9 mouse cellular contexts compared by ENCODE assay signal in genomic region chr2:28592809-28593208, GRCm38 (mm10). TPM values are rescaled to one million over a fixed set of nuclear protein-coding genes. Genes with fewer than 3 reads are reported as not detected.
DNase-seq lines count a peak whose midpoint lies in the region; ATAC-seq and TF ChIP-seq lines count a peak whose summit lies in the region.
"Had no signal": no experiment of that assay in that cellular context is flagged by ENCODE, and none has a peak within 500 bp of the region (broad histone marks: within the 10 kb centered on the region; RNA-seq: fewer than 3 reads in every experiment).

No protein-coding gene starts in this region.

- peaks cover 37% of the 10 kb centered on the region for H3K4me1 ChIP-seq in bone marrow macrophage, adult 2 months (ENCODE audit: control insufficient read depth, insufficient read depth, low read length)
- no peaks in the 10 kb centered on the region for H3K4me1 ChIP-seq in forebrain, embryonic 14.5 days (ENCODE audit: control insufficient read depth, insufficient read depth, low read length)
- H3K4me1 ChIP-seq in spleen, adult 2 months (ENCODE audit: control insufficient read depth, insufficient read depth, insufficient read length): no peaks in the 10 kb centered on the region

- H3K4me2 ChIP-seq in forebrain, embryonic 14.5 days (ENCODE audit: low read length): 0 out of 2 replicates have a peak overlapping the region, but pooled peaks have one; percentile 4

- intact Hi-C loops in left cerebral cortex, postnatal 25 days (cut with DNase I): loop anchor here (2.0 kb wide), 1 partner anchor 30 kb away; no protein-coding TSS in a partner anchor

- H3K27ac ChIP-seq in bone marrow macrophage, adult 2 months (ENCODE audit: insufficient read depth, low read depth, low read length): no peak overlapping the region
- no peak overlapping the region for H3K27ac ChIP-seq in forebrain, embryonic 14.5 days (ENCODE audit: low read depth, low read length)
- H3K27ac ChIP-seq in spleen, adult 2 months (ENCODE audit: insufficient read depth, low read length): no peak overlapping the region

- no peak for ATAC-seq in forebrain, embryonic 14.5 days

- no peaks in the 10 kb centered on the region for H3K36me3 ChIP-seq in forebrain, embryonic 14.5 days (ENCODE audit: control insufficient read depth, insufficient read depth, low read length)
- no peaks in the 10 kb centered on the region for H3K36me3 ChIP-seq in spleen, adult 2 months (ENCODE audit: control insufficient read depth, insufficient read depth, low read length)

- peak; percentile 98 for TF ChIP-seq CTCF in bone marrow macrophage, adult 2 months (IDR thresholded peaks at IDR 0.05; ENCODE audit: low read depth, low read length)
- peak; percentile 90; the same call in 1 of the 2 replicates for TF ChIP-seq CTCF in spleen, adult 2 months (IDR thresholded peaks at IDR 0.05; ENCODE audit: extremely low read depth, insufficient read depth, insufficient read length, insufficient replicate concordance)

- 10% methylated on average over 15 of the region's 15 CpGs for WGBS in forebrain, embryonic 14.5 days
- 9% methylated on average over 15 of the region's 15 CpGs for WGBS in spleen, adult 2 months

- H3K9me3 ChIP-seq in forebrain, embryonic 14.5 days (replicated peaks; ENCODE audit: control insufficient read depth, low read length): 0 out of 2 replicates have a peak, but pooled peaks cover 2% of the 10 kb centered on the region

- no peak for TF ChIP-seq POLR2A in bone marrow macrophage, adult 2 months (IDR thresholded peaks at IDR 0.05; ENCODE audit: borderline replicate concordance, low read depth, low read length)
- TF ChIP-seq POLR2A in spleen, adult 2 months (IDR thresholded peaks at IDR 0.05; ENCODE audit: low read depth, low read length): no peak

- no peak overlapping the region for H3K4me3 ChIP-seq in bone marrow macrophage, adult 2 months (ENCODE audit: insufficient read depth, low read length)
- H3K4me3 ChIP-seq in forebrain, embryonic 14.5 days (ENCODE audit: low read depth, low read length): no peak overlapping the region
- H3K4me3 ChIP-seq in spleen, adult 2 months (ENCODE audit: extremely low read depth, insufficient read depth, insufficient read length): no peak overlapping the region

- DNase-seq in urinary bladder, adult 18-20 months (ENCODE audit: low spot score in 2 of 2): peak; percentile 23 to 24
- no peak for DNase-seq in urinary bladder, adult 2 months (ENCODE audit: low spot score)
- DNase-seq in forebrain, embryonic 14.5 days (ENCODE audit: low spot score): peak; percentile 56
- DNase-seq in kidney, adult 8-10 months: peak; percentile 39 to 72
- DNase-seq in lung, postnatal 14 days: peak; percentile 78
- peak; percentile 35 to 70 for DNase-seq in spleen, adult 2 months (ENCODE audit: low read depth in 1 of 2, low spot score in 2 of 2)
- DNase-seq in left cerebral cortex, postnatal 25 days (ENCODE audit: low spot score in 2 of 2): no peak

- H3K9ac ChIP-seq in forebrain, embryonic 14.5 days (ENCODE audit: low read length): no peak overlapping the region

- no peaks in the 10 kb centered on the region for H3K27me3 ChIP-seq in forebrain, embryonic 14.5 days (replicated peaks; ENCODE audit: control insufficient read depth, insufficient read depth, low read length)
- H3K27me3 ChIP-seq in spleen, adult 2 months (ENCODE audit: control insufficient read depth, insufficient read depth, low read length): no peaks in the 10 kb centered on the region

RNA-seq across cellular contexts. Expression of gene Gtf3c5, which starts 9.3 kb away (rescaled TPM):
- polyA plus RNA-seq in urinary bladder, adult 2 months (2012; rRNA removed): 21.3 and 21.7 TPM in 2 replicates
- 11.3 and 12.9 TPM in 2 replicates for polyA plus RNA-seq in bone marrow macrophage, adult 2 months (2012; ENCODE audit: insufficient read depth, insufficient read length, missing spikeins)
- polyA plus RNA-seq in forebrain, embryonic 14.5 days (2014; fragmentation: Nextera tagmentation; extraction: Ambion mirVana): 20.5 and 28.6 TPM in 2 replicates
- 13.3 and 15.4 TPM in 2 replicates for polyA plus RNA-seq in spleen, adult 2 months (2012; rRNA removed)
- total RNA-seq in left cerebral cortex, postnatal 25 days (2021): 10 to 100 TPM; 16.5 to 17.8 TPM

RNA-seq across cellular contexts. Expression of gene Gfi1b, which starts 29.0 kb away (rescaled TPM):
- 0.10 and 0.16 TPM in 2 replicates for polyA plus RNA-seq in urinary bladder, adult 2 months (2012; rRNA removed)
- polyA plus RNA-seq in bone marrow macrophage, adult 2 months (2012; ENCODE audit: insufficient read depth, insufficient read length, missing spikeins): 0.55 TPM in 1 of 2 replicates, not detected in the other
- 0.12 TPM in 1 of 2 replicates, not detected in the other for polyA plus RNA-seq in forebrain, embryonic 14.5 days (2014; fragmentation: Nextera tagmentation; extraction: Ambion mirVana)
- polyA plus RNA-seq in spleen, adult 2 months (2012; rRNA removed): 22.1 and 31.1 TPM in 2 replicates
- not detected for total RNA-seq in left cerebral cortex, postnatal 25 days (2021)

RNA-seq across cellular contexts. Expression of gene Cel, which starts 29.6 kb away (rescaled TPM):
- polyA plus RNA-seq in urinary bladder, adult 2 months (2012; rRNA removed): 0.07 and 0.44 TPM in 2 replicates
- polyA plus RNA-seq in bone marrow macrophage, adult 2 months (2012; ENCODE audit: insufficient read depth, insufficient read length, missing spikeins): not detected in 2 replicates
- not detected in 2 replicates for polyA plus RNA-seq in forebrain, embryonic 14.5 days (2014; fragmentation: Nextera tagmentation; extraction: Ambion mirVana)
- 1,405 and 1,688 TPM in 2 replicates for polyA plus RNA-seq in spleen, adult 2 months (2012; rRNA removed)
- total RNA-seq in left cerebral cortex, postnatal 25 days (2021): not detected
- total RNA-seq: gastrocnemius, postnatal 4 days had no signal

RNA-seq across cellular contexts. Expression of gene Tsc1, which starts 48.2 kb away (rescaled TPM):
- 11.3 and 13.6 TPM in 2 replicates for polyA plus RNA-seq in urinary bladder, adult 2 months (2012; rRNA removed)
- 19.0 and 21.4 TPM in 2 replicates for polyA plus RNA-seq in bone marrow macrophage, adult 2 months (2012; ENCODE audit: insufficient read depth, insufficient read length, missing spikeins)
- polyA plus RNA-seq in forebrain, embryonic 14.5 days (2014; fragmentation: Nextera tagmentation; extraction: Ambion mirVana): 17.7 and 25.5 TPM in 2 replicates
- polyA plus RNA-seq in spleen, adult 2 months (2012; rRNA removed): 12.1 and 12.5 TPM in 2 replicates
- total RNA-seq in left cerebral cortex, postnatal 25 days (2021): 10 to 100 TPM; 49.3 to 56.4 TPM

Comparison
In these comparisons a context has a peak if more than half of its experiments do, and no peak if none do; other contexts are left out.
1. DNase-seq: peak in urinary bladder, adult 18-20 months (2 of 2), forebrain, embryonic 14.5 days (single experiment), kidney, adult 8-10 months (2 of 2), lung, postnatal 14 days (single experiment) and spleen, adult 2 months (2 of 2); none in urinary bladder, adult 2 months (single experiment) and left cerebral cortex, postnatal 25 days (0 of 2).
2. RNA of gene Gfi1b, which starts 29.0 kb away (polyA plus RNA-seq): 22.1 to 31.1 TPM in spleen, adult 2 months; 0.55 TPM in bone marrow macrophage, adult 2 months, 0.10 to 0.16 TPM in urinary bladder, adult 2 months and 0.12 TPM in forebrain, embryonic 14.5 days; every median in the first group is over 10 times any median in the second.
3. RNA of gene Cel, which starts 29.6 kb away (polyA plus RNA-seq): 1,405 to 1,688 TPM in spleen, adult 2 months; 0.07 to 0.44 TPM in urinary bladder, adult 2 months, not detected in forebrain, embryonic 14.5 days and not detected in bone marrow macrophage, adult 2 months; every median in the first group is over 100 times any median in the second.